Mouse (Mus musculus): Measurements from ENCODE around the gene Fbxo21.

Gene Fbxo21

GRCm38 (mm10) chr5:118047091-118047757 is 70.7 kb downstream of the Fbxo21 start:
- no peak for DNase-seq

GRCm38 (mm10) chr5:118048412-118048811 is 71.9 kb downstream of the Fbxo21 start:
- DNase-seq, result no peak

- no peak for DNase-seq
Observed at GRCm38 (mm10) chr5:118048928-118049327, 72.4 kb downstream of the Fbxo21 start.

- no peak for DNase-seq
Observed at GRCm38 (mm10) chr5:118050743-118051142, 74.2 kb downstream of the Fbxo21 start.

- DNase-seq, result peak; percentile 30
Observed at GRCm38 (mm10) chr5:118051981-118052662, 75.6 kb downstream of the Fbxo21 start.

GRCm38 (mm10) chr5:118053205-118053604 is 76.7 kb downstream of the Fbxo21 start:
- DNase-seq, result no peak

- peak; percentile 26 for DNase-seq
Observed at GRCm38 (mm10) chr5:118057508-118058111, 81.1 kb downstream of the Fbxo21 start.

GRCm38 (mm10) chr5:118058858-118059257 is 82.3 kb downstream of the Fbxo21 start:
- DNase-seq, result no peak

GRCm38 (mm10) chr5:118059646-118060045 is 83.1 kb downstream of the Fbxo21 start:
- no peak for DNase-seq

Measured in lung, postnatal 14 days (tissue).